Mouse (Mus musculus): ENCODE results near the gene Rint1. TPM values are rescaled to one million over a fixed set of nuclear protein-coding genes. Genes with fewer than 3 reads are reported as not detected.

Gene Rint1
- polyA plus RNA-seq, 1 experiment from 2014 or later = 33.8 TPM

DNA sequence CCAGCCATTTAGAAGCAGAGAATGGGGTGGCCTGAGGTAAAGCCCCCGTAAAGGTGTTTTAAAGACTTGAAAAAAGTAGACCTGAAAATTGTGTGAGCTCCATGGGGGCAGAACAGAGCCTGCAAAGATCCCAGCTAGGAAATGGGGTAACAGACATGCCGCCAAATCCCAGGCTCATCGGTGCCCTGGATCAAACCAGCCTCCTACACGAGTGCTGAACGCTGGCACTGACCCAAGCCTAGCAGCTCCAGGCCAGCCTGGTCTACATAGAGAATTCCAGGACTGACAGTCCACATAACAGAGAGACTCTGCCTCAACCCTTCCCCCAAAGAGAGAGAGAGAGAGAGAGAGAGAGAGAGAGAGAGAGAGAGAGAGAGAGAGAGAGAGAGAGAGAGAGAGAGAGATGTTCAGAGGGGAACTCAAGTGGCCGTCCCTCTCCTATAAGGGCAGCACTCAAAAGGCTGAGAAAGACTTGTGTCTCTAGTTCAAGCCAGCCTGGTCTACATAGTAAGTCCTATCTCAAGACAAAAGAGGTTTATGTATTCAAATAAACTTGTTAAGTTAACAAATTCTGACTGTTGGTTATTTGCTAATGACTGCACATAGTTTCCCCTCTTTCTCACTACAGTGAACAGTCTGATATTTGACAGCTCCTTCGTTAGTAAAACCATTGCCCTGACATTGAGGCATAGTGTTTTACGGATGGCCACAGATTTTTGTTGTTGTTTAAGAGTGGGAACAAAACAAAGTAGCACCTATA is 5.3 kb upstream of the Rint1 start:
- no peaks in the 10 kb centered on the region for H3K27me3 ChIP-seq
- H3K4me1 ChIP-seq (replicated peaks) = peaks cover 12% of the 10 kb centered on the region
- no peak for ATAC-seq (ENCODE audit: low read depth)
- no peaks in the 10 kb centered on the region for H3K9me3 ChIP-seq
- H3K4me3 ChIP-seq = peak overlapping the region; percentile 68
- 49% methylated on average over 8 of the region's 8 CpGs for WGBS
- peak overlapping the region; percentile 72 for H3K4me2 ChIP-seq
- H3K27ac ChIP-seq (replicated peaks) = no peak overlapping the region
- H3K36me3 ChIP-seq = 0 out of 2 replicates have a peak, but pooled peaks cover 3% of the 10 kb centered on the region
- peak overlapping the region; percentile 82 for H3K9ac ChIP-seq

DNA sequence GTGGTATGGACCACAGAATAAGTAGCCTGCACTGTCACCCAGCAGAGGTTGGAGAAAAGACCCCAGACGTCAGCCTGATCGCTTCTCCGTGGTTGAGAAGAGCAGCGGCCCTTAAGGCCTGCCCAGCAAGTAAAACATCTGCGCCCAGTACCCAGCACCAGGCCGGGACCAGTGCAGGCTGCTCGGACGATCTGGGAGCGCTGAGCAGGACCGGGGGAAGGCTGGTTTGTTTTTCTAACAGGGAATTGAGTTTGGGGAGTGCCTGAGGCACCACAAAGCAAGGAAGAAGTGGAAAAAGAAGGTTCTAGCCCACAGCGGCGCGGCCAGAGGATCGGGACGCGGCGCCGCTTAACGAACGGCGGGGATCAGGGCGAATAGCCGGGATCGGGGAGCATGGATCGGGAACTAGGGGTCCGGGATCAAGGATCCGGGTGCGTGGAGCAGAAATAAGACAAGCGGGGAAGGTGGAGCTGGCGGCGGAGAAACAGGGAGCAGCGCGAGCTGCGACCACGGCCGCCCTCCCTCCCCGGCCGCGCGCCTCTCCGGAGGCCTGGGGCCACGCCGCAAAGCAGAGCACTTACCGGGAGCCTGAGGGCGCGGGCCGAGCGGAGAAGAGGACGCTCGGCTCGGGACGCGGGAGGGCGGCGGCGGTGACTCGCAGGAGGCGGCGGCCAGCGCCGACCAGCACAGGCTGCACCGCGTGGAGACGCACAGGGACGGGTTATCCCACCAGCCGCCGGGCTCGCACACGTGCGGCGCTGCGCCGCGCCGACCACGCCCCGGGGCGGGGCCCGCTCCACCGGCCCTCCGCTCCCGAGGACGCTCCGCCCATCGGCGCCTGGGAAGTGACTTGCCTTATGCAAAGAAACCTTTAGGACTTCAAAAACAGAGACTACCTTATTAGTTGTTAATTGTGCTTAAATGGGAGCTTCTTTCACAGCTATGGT is 4.3 kb upstream of the Rint1 start, which contains the start of gene Pus7:
Pus7 (minus strand) TSS at position 781 of the 947 bp plus-strand sequence.
- H3K4me3 ChIP-seq = peak within 1 kb of the TSS; percentile 68
- peaks cover 16% of the 10 kb centered on the region for H3K4me1 ChIP-seq (replicated peaks)
- no peaks in the 10 kb centered on the region for H3K36me3 ChIP-seq
- WGBS = under 1% methylated on average over 60 of the region's 86 CpGs
- peak; percentile 92 for ATAC-seq (ENCODE audit: low read depth)
- peak within 1 kb of the TSS; percentile 40; the same call in 1 of the 2 replicates for H3K27ac ChIP-seq (replicated peaks)
- no peaks in the 10 kb centered on the region for H3K27me3 ChIP-seq
- no peaks in the 10 kb centered on the region for H3K9me3 ChIP-seq
- H3K9ac ChIP-seq = peak within 1 kb of the TSS; percentile 82
- peak within 1 kb of the TSS; percentile 72 for H3K4me2 ChIP-seq

DNA sequence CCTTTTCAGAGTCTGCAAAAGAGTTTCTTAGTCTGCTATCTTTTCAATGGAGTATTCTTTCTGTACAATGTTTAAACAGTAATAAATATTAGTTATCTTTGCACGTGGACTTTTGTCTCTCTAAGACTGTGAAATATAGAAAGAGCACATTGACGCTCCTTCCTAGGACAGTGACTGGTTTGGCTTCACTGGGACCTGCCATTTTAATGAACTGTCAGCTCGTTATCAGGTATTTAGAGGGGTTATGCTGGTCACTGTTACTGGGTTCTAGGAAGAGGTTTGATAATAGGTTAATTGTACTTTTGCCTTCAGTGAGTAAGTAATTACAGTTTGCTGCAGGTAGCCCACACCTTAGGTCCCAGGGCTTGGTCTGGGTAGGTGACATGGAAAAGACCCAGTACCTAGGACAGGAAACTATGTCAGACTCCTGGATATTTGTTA is 899 bp downstream of the Rint1 start:
- Histone ChIP-seq H3K4me3 (peak overlapping the region; percentile 89), H3K4me1 (replicated peaks) (peaks cover 10% of the 10 kb centered on the region), H3K9me3 (no peaks in the 10 kb centered on the region), H3K36me3 (peaks cover 12% of the 10 kb centered on the region), H3K4me2 (peak overlapping the region; percentile 96), H3K27me3 (no peaks in the 10 kb centered on the region), H3K27ac (replicated peaks) (peak overlapping the region; percentile 82; the same call in 1 of the 2 replicates), H3K9ac (peak overlapping the region; percentile 90)
- no peak for ATAC-seq (ENCODE audit: low read depth)
- 47% methylated on average over 3 of the region's 3 CpGs for WGBS

DNA sequence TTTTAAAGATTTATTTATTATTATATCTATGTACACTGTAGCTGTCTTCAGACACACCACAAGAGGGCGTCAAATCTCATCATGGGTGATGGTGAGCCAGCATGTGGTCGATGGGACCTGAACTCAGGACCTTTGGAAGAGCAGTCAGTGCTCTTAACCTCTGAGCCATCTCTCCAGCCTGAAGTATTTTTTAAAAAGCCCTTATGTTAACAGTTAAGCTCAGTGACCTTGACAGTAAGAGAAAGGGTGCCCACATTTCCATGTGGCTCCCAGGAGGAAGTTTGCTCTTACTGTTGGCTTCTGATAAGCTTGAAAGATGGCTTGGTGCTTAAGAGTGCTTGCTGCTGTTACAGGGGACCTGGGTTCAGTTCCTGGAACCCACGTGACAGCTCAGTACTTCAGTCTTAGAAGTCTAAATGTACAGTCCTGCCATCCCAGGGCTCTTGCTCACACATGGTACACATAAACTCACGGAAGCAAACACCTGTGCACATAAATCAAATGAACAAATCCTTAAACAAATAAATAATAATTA is 1.6 kb downstream of the Rint1 start:
- no peak for ATAC-seq (ENCODE audit: low read depth)
- Histone ChIP-seq H3K36me3 (peaks cover 15% of the 10 kb centered on the region), H3K27me3 (no peaks in the 10 kb centered on the region), H3K27ac (replicated peaks) (no peak overlapping the region), H3K4me3 (no peak overlapping the region), H3K4me2 (no peak overlapping the region), H3K9me3 (no peaks in the 10 kb centered on the region), H3K4me1 (replicated peaks) (peaks cover 10% of the 10 kb centered on the region), H3K9ac (no peak overlapping the region)
- WGBS = 93% methylated on average over 4 of the region's 4 CpGs

DNA sequence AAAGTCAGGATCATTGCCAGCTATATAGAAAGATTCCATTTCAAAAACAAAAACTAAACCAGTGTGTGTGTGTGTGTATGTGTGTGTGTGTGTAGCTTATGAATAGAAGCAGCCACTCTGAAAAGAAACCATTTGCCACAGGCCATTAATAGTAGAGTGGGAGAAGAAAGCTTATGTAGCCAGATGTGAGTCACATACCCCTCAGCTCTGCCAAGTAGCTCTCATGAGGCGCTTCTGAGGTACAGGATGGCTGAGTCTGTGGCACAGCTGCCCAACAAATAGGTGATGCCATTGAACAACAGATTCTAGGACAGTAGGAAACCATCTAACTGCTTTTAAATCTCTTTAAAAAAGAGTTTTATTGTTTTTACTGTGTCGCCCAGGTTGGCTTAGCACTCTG is 5.2 kb downstream of the Rint1 start:
- no peak for ATAC-seq (ENCODE audit: low read depth)
- peaks cover 10% of the 10 kb centered on the region for H3K4me1 ChIP-seq (replicated peaks)
- peaks cover 41% of the 10 kb centered on the region for H3K36me3 ChIP-seq
- H3K27me3 ChIP-seq = no peaks in the 10 kb centered on the region
- WGBS = 78% methylated on average over 2 of the region's 2 CpGs
- no peak overlapping the region for H3K9ac ChIP-seq
- no peak overlapping the region for H3K27ac ChIP-seq (replicated peaks)
- H3K9me3 ChIP-seq = no peaks in the 10 kb centered on the region
- H3K4me2 ChIP-seq = no peak overlapping the region
- no peak overlapping the region for H3K4me3 ChIP-seq

DNA sequence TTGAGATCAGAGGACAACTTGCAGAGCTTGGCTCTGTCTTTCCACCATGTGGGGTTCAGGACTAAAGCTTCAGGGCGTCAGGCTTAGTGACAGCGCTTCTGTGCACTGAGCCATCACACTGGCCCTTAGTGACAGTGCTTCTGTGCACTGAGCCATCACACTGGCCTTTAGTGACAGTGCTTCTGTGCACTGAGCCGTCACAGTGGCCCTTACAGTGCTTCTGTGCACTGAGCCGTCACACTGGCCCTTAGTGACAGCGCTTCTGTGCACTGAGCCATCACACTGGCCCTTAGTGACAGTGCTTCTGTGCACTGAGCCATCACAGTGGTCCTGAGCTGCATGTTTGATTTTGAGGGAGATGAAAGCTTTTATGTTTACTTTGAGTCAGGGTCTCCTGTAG is 27.3 kb downstream of the Rint1 start:
- no peak for ATAC-seq (ENCODE audit: low read depth)
- WGBS = 83% methylated on average over 5 of the region's 5 CpGs
- no peak overlapping the region for H3K4me3 ChIP-seq
- H3K36me3 ChIP-seq = peaks cover 89% of the 10 kb centered on the region
- H3K9ac ChIP-seq = no peak overlapping the region
- H3K4me1 ChIP-seq (replicated peaks) = no peaks in the 10 kb centered on the region
- no peaks in the 10 kb centered on the region for H3K9me3 ChIP-seq
- H3K27me3 ChIP-seq = no peaks in the 10 kb centered on the region
- no peak overlapping the region for H3K27ac ChIP-seq (replicated peaks)
- H3K4me2 ChIP-seq = no peak overlapping the region

DNA sequence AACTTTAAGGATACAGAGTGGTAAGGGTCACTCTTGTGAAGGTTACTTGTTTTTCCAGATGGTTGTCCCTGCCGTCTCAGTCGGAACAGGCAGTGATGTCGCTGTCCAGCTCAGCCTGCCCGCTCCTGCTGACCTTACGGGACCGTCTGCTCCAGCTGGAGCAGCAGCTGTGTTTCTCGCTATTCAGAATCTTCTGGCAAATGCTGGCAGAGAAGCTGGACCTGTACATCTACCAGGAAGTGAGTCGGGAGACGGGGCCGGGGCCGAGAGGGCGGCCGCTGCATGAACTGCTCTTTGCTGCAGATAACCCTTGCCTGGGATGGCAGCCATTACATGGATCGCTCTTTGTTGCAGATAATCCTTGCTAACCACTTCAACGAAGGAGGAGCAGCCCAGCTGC is 29.2 kb downstream of the Rint1 start:
- no peaks in the 10 kb centered on the region for H3K9me3 ChIP-seq
- H3K9ac ChIP-seq = no peak overlapping the region
- 90% methylated on average over 15 of the region's 15 CpGs for WGBS
- H3K4me2 ChIP-seq = no peak overlapping the region
- no peak for ATAC-seq (ENCODE audit: low read depth)
- no peaks in the 10 kb centered on the region for H3K4me1 ChIP-seq (replicated peaks)
- H3K27ac ChIP-seq (replicated peaks) = no peak overlapping the region
- H3K27me3 ChIP-seq = no peaks in the 10 kb centered on the region
- H3K36me3 ChIP-seq = peaks cover 79% of the 10 kb centered on the region
- no peak overlapping the region for H3K4me3 ChIP-seq

DNA sequence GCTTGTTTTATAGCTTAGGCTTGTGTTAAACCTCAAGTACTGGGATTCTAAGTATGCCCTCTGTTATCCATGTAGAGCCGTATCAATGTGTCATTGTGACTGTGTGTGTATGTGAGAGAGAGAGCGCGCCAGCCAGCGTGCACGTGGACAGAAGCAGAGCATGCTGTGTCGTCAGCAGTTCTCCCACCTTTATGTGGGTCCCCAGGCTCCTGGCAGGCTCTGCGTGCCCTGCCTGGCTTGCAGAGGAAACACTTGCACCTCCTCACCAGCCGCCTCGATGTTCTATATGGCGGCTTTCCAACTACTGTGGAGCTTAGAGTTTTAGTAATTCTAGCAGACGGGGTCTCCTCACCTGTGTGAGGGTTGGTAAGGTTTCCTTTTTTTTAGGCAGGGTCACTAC is 34.8 kb downstream of the Rint1 start:
- no peaks in the 10 kb centered on the region for H3K4me1 ChIP-seq (replicated peaks)
- no peak overlapping the region for H3K9ac ChIP-seq
- peaks cover 27% of the 10 kb centered on the region for H3K36me3 ChIP-seq
- no peak overlapping the region for H3K4me3 ChIP-seq
- no peaks in the 10 kb centered on the region for H3K27me3 ChIP-seq
- ATAC-seq (ENCODE audit: low read depth) = no peak
- no peaks in the 10 kb centered on the region for H3K9me3 ChIP-seq
- H3K27ac ChIP-seq (replicated peaks) = no peak overlapping the region
- H3K4me2 ChIP-seq = no peak overlapping the region
- 75% methylated on average over 11 of the region's 11 CpGs for WGBS

DNA sequence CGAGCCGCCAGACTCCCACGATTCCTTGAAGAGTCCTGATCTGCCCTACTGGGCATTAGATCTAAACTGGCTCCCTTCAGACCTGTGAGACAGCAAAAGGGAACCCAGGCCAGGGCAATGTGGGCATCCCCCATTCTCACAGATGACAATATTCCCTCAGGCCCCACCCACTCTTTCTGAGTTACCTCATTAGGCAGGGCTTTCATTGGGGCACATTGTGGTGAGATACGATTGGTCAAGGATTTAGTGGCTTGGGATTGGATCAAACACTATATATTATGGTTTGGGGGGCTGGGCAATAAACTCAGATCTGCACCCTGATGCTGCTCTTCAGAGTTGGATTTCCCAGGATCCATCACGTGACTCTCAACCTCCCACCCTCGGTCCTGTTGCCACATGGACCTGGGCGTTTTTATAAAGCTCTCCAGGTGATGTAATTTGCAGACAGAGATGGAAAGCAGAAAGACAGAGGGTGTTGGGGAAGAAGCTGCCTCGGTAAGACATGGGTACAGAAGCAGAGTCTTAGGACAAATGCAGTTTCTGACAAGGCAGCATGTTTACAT is 36.7 kb downstream of the Rint1 start:
- Histone ChIP-seq H3K9me3 (no peaks in the 10 kb centered on the region), H3K36me3 (peaks cover 12% of the 10 kb centered on the region), H3K4me3 (no peak overlapping the region), H3K4me1 (replicated peaks) (no peaks in the 10 kb centered on the region), H3K4me2 (no peak overlapping the region), H3K27me3 (no peaks in the 10 kb centered on the region), H3K27ac (replicated peaks) (no peak overlapping the region), H3K9ac (no peak overlapping the region)
- no peak for ATAC-seq (ENCODE audit: low read depth)
- WGBS = 79% methylated on average over 8 of the region's 8 CpGs

DNA sequence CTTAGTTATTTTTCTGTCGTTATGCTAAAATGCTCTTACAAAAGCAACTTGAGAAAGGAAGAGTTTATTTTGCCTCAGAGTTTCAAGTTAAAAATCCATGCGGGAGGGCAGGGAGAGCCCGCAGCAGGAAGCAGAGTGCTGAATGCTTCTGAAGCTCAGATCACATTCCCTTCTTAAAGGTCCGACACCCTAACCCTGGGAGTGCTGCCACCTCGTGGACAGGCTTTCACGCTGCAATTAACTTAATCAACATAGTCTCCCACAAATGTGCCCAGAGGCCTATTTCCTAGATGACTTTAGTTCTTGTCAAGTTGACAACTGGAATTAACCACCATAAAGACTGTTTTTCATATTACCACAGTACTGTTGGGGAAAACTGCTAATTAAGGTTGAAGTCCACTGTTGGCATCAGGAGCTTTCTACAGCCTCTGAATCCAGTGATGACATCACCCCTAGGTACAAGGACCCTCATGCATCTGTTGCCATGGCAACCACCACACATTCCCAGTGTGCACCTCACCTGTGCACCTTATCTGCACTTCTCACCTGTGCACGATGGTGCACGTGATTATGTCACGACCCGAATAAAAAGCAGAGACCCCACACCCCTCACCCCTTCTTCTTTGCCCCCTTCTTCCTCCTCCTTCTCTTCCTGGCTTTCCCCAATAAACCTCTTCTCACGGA is 39.0 kb downstream of the Rint1 start:
- Histone ChIP-seq H3K4me2 (no peak overlapping the region), H3K9ac (no peak overlapping the region), H3K9me3 (no peaks in the 10 kb centered on the region), H3K4me3 (no peak overlapping the region), H3K36me3 (no peaks in the 10 kb centered on the region), H3K27ac (replicated peaks) (no peak overlapping the region), H3K27me3 (peaks cover 18% of the 10 kb centered on the region), H3K4me1 (replicated peaks) (peaks cover 3% of the 10 kb centered on the region; the same call in 1 of the 2 replicates)
- WGBS = 40% methylated on average over 11 of the region's 11 CpGs
- no peak for ATAC-seq (ENCODE audit: low read depth)
